Mouse (Mus musculus): ENCODE data around the gene Asb9.

The Asb9 gene

DNA sequence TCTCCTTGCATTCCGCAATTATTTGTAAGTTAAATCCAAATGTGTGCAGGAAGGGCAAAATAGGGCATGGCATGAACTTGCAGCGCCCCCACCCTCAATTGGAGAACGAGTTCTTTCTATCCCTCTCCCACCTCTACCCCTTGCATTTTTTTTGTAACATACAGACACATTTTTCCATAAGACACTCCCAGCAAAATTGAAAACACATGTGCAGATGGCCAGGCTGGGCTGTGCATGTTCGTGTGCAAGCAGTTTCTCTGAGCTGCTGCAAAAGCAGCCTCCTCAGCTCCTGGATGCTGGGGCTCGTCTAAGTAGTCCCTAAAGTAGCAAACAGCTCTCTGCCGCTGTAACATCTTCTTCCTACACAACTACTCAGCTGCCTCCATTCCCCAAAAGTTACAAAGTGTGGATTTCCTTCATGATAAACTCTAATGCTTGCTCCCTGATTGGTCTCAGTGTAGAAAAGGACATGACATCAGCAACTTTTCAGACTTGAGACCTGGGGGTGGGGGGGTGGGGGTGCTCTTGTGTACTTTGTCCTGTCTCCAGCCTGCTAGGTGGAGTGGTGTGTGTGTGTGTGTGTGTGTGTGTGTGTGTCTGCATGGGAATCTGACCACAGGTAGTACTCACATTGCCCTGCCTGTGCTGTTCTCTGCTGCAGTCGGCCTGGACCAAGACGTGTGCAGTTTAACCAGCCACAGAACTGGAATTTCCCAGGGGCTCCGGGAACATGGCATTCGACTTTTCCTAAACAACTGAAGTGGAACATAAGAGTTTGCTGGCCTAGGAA is at the start of gene Asb9:
Gene Asb9, plus strand, starts transcription at position 619 of the 790 bp plus-strand sequence.
- no peak for DNase-seq (ENCODE audit: low spot score in 2 of 2)

DNA sequence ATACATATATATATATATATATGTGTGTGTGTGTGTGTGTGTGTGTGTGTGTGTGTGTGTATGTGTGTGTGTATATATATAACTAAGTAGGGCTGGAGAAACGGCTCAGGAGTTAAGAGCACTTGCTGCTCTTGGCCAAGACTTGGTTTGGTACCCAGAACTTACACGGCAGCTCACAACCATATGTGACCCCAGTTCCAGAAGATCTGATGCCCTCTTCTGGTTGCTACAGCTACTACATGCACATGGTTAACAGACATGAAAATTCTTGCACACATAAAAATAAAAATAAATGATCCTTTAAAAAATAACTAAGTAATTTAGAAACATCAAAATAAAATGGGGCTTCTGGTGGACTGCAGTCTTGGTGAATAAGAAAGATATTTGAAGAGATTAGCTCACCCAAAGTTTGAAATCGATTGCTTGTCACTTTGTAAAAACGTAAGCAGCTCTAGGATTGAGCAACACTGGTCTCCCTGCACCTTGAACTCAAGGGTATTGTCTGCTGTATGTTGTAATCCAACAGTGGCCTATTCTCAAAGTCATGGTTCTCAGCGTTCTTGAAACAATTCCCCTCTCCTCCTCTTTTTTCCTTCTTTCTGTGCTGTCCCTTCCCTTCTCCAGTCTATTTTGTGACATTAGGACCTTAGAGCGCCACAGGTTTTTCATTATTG is 46.8 kb upstream of the Asb9 start:
- no peak for DNase-seq (ENCODE audit: low spot score in 2 of 2)

DNA sequence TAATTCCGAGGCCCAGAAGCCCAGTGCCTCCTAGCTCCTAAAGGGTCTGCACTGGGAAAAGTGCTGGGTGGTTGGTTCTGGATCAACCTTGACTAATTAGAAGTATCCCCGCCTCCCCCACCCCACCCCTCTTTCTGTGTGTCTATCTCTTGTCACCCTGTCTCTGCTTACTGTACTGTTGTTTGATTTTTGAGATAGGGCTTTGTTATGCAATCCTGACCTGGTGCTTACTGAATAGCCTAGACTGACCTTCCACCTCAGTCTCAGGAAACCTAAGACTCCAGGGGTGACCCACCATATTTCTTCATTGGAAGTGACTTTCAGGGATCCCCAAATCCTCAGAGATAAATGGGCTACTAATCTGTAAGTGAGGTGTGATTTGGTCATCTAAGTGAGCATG is 3.9 kb upstream of the Asb9 start:
- no peak for DNase-seq (ENCODE audit: low spot score in 2 of 2)

DNA sequence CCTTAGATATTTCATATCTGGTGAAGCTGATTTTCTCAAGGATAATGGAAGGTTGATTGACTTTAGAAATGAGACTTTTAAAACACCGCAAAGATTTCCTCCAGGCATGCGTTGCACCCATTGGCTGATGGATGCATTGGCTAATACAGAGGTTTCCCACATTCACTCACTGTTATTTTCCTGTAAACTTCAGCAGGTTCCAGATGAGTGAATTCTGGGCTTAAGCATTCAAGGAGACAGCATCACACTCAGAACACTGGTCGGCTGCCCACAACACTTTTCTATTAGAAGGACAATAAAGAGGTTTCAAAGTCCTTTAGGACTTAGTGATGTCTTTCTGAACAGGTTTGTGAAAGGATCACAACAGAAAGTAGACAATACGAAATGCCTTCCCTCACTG is 941 bp downstream of the Asb9 start:
- DNase-seq (ENCODE audit: low spot score in 2 of 2) = no peak

DNA sequence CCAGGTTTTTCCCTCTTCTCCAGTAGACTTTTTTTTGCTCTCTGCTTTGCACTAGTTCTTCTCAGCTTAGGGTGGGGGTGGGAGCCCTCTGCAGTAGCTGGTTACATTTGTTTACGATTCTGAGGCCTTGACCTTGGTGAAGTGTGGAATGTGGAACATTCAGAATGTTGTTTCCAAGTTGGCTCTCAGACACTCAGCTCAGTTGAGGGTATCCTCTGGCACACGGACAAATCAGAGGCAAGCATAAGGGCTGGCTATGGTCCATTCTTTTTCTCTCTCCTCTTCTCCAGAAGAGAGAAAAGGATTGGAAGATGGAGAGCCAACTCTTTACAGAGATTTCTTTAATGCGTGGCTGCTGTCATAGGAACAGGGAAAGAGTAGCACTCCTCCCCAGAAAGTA is 2.6 kb downstream of the Asb9 start:
- DNase-seq (ENCODE audit: low spot score in 2 of 2) = no peak

DNA sequence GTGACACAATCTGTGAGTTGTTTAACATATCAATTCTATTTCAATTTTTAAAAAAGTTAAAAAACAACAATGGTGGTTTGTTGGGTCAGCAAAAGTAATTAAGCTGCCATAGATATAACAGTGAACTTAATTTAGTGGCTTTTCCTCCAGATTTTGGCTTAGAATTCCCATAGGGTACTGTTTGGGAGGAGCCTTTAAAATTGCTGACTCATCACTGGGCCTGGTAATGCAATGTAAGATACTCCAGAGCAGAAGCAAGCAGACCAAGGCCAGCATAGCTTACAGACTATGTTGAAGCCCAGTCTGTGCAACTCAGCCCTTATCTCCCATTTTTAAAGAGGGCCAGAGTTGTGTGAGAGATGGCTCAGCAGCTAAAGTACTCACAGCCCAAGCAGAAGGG is 16.0 kb downstream of the Asb9 start:
- no peak for DNase-seq (ENCODE audit: low spot score in 2 of 2)

DNA sequence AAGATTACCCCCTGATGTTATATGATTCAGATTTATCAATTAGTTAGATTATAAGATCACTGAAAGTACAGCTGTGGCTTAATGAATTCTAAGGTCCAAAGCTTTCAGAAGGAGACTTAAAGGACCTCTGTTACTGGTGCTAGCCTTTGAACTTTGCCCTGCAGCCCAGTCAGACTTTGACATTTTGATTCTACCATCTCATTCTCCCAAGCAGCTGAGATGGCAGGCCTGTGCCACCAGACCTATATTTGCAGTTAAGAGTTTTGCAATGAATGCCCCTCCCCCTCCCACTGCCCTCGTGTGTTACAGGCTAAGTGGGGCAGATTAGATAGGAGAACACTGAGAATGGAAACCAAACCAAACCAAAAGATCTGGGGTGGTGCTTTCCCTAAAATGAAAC is 20.4 kb downstream of the Asb9 start:
- no peak for DNase-seq (ENCODE audit: low spot score in 2 of 2)

DNA sequence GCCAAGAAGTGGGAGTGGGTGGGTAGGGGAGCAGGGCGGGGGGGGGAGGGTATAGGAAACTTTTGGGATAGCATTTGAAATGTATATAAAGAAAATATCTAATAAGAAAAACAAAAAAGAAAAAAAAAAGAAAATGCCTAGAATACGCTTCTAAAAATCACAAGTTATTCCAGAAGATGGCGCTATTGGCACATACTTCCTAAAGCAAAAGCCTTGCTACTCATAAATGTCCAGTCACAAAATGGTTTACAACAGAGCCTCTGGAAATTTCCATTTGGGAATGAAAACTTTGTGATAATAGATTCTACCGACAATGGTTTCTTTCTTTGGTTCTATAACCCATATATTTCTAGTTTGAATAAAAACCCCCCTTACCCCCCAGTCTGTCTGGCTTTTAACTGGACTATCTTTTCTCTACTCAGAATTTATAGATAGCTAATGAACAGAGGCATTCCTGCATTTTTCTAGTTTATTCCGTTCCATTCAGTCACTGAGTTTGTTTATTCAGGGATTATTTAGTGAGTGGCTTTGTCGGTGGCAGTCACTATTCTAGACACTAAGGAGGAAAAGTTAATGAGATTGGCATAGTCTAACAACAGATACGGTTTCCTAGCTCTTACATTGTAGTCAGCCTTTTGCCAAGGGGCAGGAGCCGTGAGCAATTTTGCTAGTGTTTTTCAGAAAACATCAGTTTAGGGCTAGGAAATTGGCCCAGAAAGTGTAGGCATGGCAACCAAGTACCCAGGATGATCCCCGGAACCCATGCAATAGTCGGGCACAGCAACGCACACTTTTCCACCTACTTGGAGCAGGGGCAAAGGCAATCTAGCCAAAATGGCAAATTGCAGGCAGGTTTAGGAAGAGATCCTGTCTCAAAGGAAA is 35.5 kb downstream of the Asb9 start:
- DNase-seq (ENCODE audit: low spot score in 2 of 2) = no peak

DNA sequence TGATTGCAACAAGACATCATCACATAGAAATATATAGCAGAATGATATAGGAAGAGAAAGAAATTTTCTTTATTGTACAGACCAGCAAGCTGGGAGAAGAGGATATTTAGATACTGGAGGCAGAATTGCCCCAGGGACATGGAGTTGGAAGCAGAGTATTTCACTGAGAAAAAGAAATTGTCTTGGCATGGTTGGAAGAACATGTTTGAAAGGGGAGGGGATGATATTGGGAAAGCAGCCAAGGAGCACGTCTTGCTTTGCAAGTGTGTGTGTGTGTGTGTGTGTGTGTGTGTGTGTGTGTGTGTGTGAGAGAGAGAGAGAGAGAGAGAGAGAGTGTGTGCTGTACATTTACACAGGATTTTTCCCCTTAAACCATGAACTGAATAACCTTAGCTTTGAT is 64.1 kb downstream of the Asb9 start:
- no peak for DNase-seq (ENCODE audit: low spot score in 2 of 2)

DNA sequence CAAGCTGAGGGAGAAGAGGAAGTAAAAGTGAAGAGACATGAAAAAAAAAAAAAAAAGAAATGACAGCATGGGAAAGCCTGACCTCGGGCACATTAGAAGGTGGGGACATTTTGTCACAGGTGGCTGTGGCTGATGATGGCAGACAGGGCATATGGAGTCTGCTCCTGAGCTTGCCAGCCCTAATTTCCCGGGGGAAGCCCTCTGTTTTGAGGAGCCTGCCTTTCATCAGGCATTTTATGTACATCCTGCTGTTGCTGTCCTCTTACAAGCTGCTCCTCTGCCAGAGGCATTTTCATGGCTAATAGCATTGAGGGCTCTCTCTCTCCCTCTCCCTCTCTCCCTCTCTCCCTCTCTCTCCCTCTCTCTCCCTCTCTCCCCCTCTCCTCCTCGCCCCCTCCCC is 70.8 kb downstream of the Asb9 start:
- no peak for DNase-seq (ENCODE audit: low spot score in 2 of 2)
